Mouse (Mus musculus): ENCODE measurements around the gene Ccdc40. TPM values are rescaled to one million over a fixed set of nuclear protein-coding genes. Genes with fewer than 3 reads are reported as not detected.
"Not testable (repeated sequence)": the region's sequence is repeated elsewhere in the genome, so short reads cannot be mapped to it uniquely, and the experiment has no call there.

The Ccdc40 gene
- total RNA-seq, 2 experiments from 2014 or later = 0.27 to 1.4 TPM

DNA sequence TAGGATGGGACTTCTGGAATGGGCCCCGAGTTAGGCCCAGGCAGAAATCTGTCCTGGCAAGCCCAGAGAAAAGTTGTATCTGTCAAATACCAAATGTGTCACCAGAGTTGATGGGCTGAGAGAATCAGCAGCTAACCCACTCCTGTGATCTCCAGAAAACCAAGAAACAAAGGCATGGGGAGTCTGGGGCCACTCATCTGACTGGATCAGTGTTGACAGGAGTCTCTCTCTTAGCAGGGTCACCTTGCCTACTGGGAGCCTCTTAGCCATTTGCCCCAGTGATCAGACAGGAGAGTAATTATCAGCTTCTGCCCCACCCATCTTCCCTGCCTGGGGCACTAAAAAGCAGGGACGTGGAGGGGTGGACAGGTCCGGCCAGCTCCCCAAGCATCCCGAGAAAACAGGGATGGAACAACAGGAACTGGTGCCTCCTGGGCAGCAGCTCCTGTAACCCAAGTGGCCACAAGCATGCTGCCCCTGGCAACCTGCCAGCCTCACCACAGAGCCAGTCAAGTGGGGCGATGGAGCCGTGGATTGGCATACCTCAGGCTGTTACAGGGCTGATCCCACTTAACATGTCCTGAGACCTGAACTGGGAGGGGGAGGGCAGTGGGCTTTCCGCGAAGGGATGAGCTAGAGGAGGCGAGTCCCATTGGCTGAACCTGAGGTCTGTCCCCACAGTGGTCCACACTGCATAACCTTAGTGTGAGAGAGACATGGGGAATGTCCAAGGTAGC is 57.6 kb downstream of the Ccdc40 start:
- peak; percentile 42 for DNase-seq

DNA sequence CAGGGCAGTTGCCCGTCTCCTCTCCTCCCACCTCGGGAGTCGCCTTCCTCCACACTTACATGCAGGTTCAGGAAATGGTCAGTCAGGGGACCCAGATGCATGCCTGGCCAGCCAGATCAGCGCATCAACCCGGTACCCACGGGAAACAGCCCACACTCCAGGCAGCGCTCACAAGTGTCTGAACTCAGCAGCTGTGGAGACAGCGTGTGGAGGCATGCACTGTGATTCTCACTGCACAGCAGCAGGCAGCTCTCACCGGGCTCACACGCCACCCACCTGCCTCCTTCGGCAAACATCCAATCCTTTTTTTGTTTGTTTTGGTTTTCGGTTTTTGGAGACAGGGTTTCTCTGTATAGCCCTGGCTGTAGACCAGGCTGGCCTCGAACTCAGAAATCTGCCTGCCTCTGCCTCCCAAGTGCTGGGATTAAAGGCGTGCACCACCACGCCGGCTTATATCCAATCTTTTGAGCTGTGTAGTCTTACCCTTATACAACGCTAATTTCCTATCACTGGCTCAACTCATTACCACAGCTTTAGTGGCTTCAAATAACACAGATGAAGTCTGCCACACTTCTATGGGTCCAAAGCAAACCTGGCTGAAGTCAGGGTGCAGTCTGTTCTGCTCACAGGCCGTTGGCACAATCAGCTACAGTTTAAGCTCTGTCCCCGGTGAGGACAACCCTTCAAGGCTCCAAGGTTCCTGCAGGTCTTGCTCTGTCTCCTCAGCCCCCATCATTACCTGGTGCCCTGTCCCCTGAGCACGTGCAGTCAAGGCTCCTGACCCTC is 59.0 kb downstream of the Ccdc40 start:
- DNase-seq = no peak

GRCm38 (mm10) chr11:119292861-119293260 is 64.5 kb downstream of the Ccdc40 start:
- not testable (repeated sequence) for DNase-seq

DNA sequence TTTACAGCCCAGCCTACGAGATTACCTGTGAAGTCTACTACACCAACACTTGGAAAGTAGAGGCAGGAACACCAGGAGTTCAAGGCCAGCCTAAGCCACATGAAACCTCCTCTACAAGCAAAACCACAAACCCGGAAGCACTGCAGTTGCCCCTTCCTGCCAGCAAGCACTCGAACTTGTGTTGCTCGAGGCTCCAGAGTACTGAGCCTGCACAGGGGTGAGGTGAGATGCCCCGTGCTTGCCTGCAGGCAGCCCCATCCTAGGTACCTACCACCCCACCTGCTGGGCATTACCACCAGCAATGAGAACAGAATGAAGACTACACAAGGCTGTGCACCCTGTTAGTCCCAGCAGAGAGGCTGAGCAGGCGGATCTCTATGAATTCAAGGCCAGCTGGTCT is 69.6 kb downstream of the Ccdc40 start:
- DNase-seq = no peak

- DNase-seq = no peak
These were observed 70.5 kb downstream of the Ccdc40 start for GRCm38 (mm10) chr11:119298917-119299316.

DNA sequence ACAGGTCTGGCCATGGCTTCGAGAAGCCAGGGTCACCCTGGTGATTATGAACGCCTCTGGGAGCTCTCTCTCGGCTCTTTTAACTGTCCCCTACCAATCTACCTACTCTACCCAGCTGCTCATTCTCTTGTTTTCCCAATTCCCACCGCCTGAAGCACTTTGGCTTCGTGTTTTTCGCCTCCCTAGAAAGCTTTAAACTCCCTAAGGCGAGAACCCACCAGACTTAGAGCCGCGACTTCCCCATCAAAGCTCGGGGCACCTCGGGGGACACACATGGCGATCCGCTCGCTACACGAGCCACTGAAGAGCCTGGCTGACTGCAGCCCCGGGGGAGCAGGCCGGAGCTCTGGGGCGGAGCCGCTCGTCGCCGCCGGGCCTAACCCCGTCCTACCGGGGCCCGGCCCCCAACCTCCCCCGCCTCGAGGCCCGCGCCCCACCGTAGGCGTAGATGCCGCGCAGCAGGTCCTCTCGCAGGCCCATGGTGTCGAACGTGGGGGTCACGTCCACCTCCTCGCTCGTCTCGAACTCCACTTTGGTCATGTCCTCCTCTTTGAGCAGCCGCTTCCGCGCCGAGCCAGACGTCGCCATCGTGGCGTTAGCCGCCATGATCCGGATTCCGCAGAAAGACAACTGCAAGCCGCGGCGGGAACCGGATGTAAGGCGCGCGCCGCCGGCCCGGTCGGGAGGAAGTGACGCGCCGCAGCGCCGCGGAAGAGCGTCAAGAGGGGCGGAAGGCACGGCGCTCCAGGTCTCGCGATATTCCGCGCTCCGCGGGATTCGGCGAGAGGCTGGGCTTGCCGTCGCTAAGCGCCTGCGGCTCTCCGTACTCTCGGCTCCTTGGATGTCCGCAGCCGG is 71.2 kb downstream of the Ccdc40 start, which contains the start of gene Eif4a3:
Eif4a3 (minus strand) TSS at position 699 of the 855 bp plus-strand sequence.
- DNase-seq = peak; percentile 99

GRCm38 (mm10) chr11:119300246-119300935 is 72.0 kb downstream of the Ccdc40 start:
- no peak for DNase-seq

- DNase-seq = no peak
These were observed 72.6 kb downstream of the Ccdc40 start for GRCm38 (mm10) chr11:119300986-119301385.

GRCm38 (mm10) chr11:119304904-119305712 is 76.7 kb downstream of the Ccdc40 start:
- peak; percentile 52 for DNase-seq

GRCm38 (mm10) chr11:119306762-119307657 is 78.6 kb downstream of the Ccdc40 start:
- DNase-seq = no peak

GRCm38 (mm10) chr11:119307658-119307867 is 79.2 kb downstream of the Ccdc40 start, which contains the start of gene Card14:
Gene Card14, plus strand, starts transcription at chr11:119307768.
- DNase-seq = no peak

- no peak for DNase-seq
These were observed 79.5 kb downstream of the Ccdc40 start for GRCm38 (mm10) chr11:119307916-119308315.

GRCm38 (mm10) chr11:119310621-119311020 is 82.2 kb downstream of the Ccdc40 start:
- DNase-seq = no peak

GRCm38 (mm10) chr11:119314252-119314936 is 86.0 kb downstream of the Ccdc40 start:
- no peak for DNase-seq

Other genes starting within 250 kb of the Ccdc40 start
- gene Enpp7, start 240.4 kb upstream of the Ccdc40 start, total RNA-seq (2021) = not detected
- gene Cbx2, start 205.6 kb upstream of the Ccdc40 start, total RNA-seq (2021) = 1 to 10 TPM; 7.6 to 7.8 TPM
- gene Cbx8, start 187.6 kb upstream of the Ccdc40 start, total RNA-seq (2021) = 1 to 10 TPM; 5.6 to 5.7 TPM
- gene Cbx4, start 142.4 kb upstream of the Ccdc40 start, total RNA-seq (2021) = 10 to 100 TPM; 30.5 to 34.9 TPM
- gene Tbc1d16, start 73 bp upstream of the Ccdc40 start, total RNA-seq (2021) = 10 to 100 TPM; 60.5 to 63.4 TPM
- 10 to 100 TPM; 52.1 to 53.2 TPM for gene Gaa, start 39.3 kb downstream of the Ccdc40 start, total RNA-seq (2021)
- gene Eif4a3, start 71.5 kb downstream of the Ccdc40 start, total RNA-seq (2021) = 100 to 1,000 TPM; 141 to 154 TPM
- under 1 TPM; 0.16 to 0.21 TPM for gene Card14, start 79.2 kb downstream of the Ccdc40 start, total RNA-seq (2021)
- 1 to 10 TPM; 7.0 to 7.7 TPM for gene Sgsh, start 127.0 kb downstream of the Ccdc40 start, total RNA-seq (2021)
- 1 to 10 TPM; 3.0 to 3.9 TPM for gene Slc26a11, start 127.0 kb downstream of the Ccdc40 start, total RNA-seq (2021)
- 10 to 100 TPM; 17.2 to 19.7 TPM for gene Rnf213, start 164.5 kb downstream of the Ccdc40 start, total RNA-seq (2021)

All from heart, postnatal 4 days (tissue).